Mouse (Mus musculus): ENCODE measurements around the gene Bcas3.
"Not testable (repeated sequence)": the region's sequence is repeated elsewhere in the genome, so short reads cannot be mapped to it uniquely, and the experiment has no call there.

The Bcas3 gene

GRCm38 (mm10) chr11:85482737-85483467, 129.9 kb downstream of the Bcas3 start:
- peak; percentile 35 for DNase-seq (ENCODE audit: low read depth)

GRCm38 (mm10) chr11:85485197-85485940, 132.4 kb downstream of the Bcas3 start:
- DNase-seq (ENCODE audit: low read depth), result no peak

- no peak for DNase-seq (ENCODE audit: low read depth)
Observed at GRCm38 (mm10) chr11:85487501-85487900, 134.5 kb downstream of the Bcas3 start.

GRCm38 (mm10) chr11:85492231-85492630, 139.3 kb downstream of the Bcas3 start:
- DNase-seq (ENCODE audit: low read depth), result peak; percentile 23

- no peak for DNase-seq (ENCODE audit: low read depth)
Observed at GRCm38 (mm10) chr11:85492666-85493065, 139.7 kb downstream of the Bcas3 start.

GRCm38 (mm10) chr11:85499561-85499960, 146.6 kb downstream of the Bcas3 start:
- DNase-seq (ENCODE audit: low read depth), result no peak

- no peak for DNase-seq (ENCODE audit: low read depth)
Observed at GRCm38 (mm10) chr11:85502031-85502430, 149.1 kb downstream of the Bcas3 start.

GRCm38 (mm10) chr11:85504812-85505211, 151.8 kb downstream of the Bcas3 start:
- DNase-seq (ENCODE audit: low read depth), result not testable (repeated sequence)

GRCm38 (mm10) chr11:85505811-85506210, 152.8 kb downstream of the Bcas3 start:
- no peak for DNase-seq (ENCODE audit: low read depth)

GRCm38 (mm10) chr11:85509334-85509733, 156.4 kb downstream of the Bcas3 start:
- DNase-seq (ENCODE audit: low read depth), result no peak

- no peak for DNase-seq (ENCODE audit: low read depth)
Observed at GRCm38 (mm10) chr11:85511270-85511904, 158.4 kb downstream of the Bcas3 start.

- DNase-seq (ENCODE audit: low read depth), result no peak
Observed at GRCm38 (mm10) chr11:85516724-85517123, 163.8 kb downstream of the Bcas3 start.

GRCm38 (mm10) chr11:85518025-85518756, 165.2 kb downstream of the Bcas3 start:
- peak; percentile 74 for DNase-seq (ENCODE audit: low read depth)

- DNase-seq (ENCODE audit: low read depth), result no peak
Observed at GRCm38 (mm10) chr11:85520236-85520635, 167.3 kb downstream of the Bcas3 start.

- DNase-seq (ENCODE audit: low read depth), result no peak
Observed at GRCm38 (mm10) chr11:85520996-85521395, 168.0 kb downstream of the Bcas3 start.

- DNase-seq (ENCODE audit: low read depth), result peak; percentile 44
Observed at GRCm38 (mm10) chr11:85523646-85524045, 170.7 kb downstream of the Bcas3 start.

GRCm38 (mm10) chr11:85524186-85524585, 171.2 kb downstream of the Bcas3 start:
- peak; percentile 83 for DNase-seq (ENCODE audit: low read depth)

- peak; percentile 9 for DNase-seq (ENCODE audit: low read depth)
Observed at GRCm38 (mm10) chr11:85524841-85525500, 172.0 kb downstream of the Bcas3 start.

GRCm38 (mm10) chr11:85525501-85525885, 172.5 kb downstream of the Bcas3 start:
- DNase-seq (ENCODE audit: low read depth), result no peak

- no peak for DNase-seq (ENCODE audit: low read depth)
Observed at GRCm38 (mm10) chr11:85525979-85526775, 173.2 kb downstream of the Bcas3 start.

- no peak for DNase-seq (ENCODE audit: low read depth)
Observed at GRCm38 (mm10) chr11:85527261-85527660, 174.3 kb downstream of the Bcas3 start.

Data from NIH3T3 (cell line).